Mouse (Mus musculus) limb, embryonic 12.5 days (tissue): ENCODE data around the gene Grn. TPM values are rescaled to one million over a fixed set of nuclear protein-coding genes. Genes with fewer than 3 reads are reported as not detected.

Source experiments
- ATAC-seq: fragments of 200-750 bp; cut with Nextera tagmentation; 2 replicates; pipeline ENCODE4 v1.8.0; 2017; ENCODE audit warnings: low read depth, moderate TSS enrichment; ENCODE audit not compliant: insufficient number of reproducible peaks, insufficient read depth, low FRiP score, low TSS enrichment
- H3K27ac ChIP-seq: fragments of 300-500 bp; sonication (generic); 2 replicates; pipeline ENCODE4 v1.5.1; 2016; ENCODE audit warnings: mild to moderate bottlenecking, moderate library complexity
- H3K27me3 ChIP-seq: fragments of 300-500 bp; sonication (generic); 2 replicates; pipeline ENCODE4 v1.6.1; 2016; ENCODE audit warnings: mild to moderate bottlenecking, moderate library complexity
- H3K36me3 ChIP-seq: fragments of 300-500 bp; sonication (generic); 2 replicates; pipeline ENCODE4 v1.6.1; 2016; ENCODE audit warnings: mild to moderate bottlenecking, moderate library complexity
- H3K4me1 ChIP-seq: fragments of 300-500 bp; sonication (generic); replicated peaks from 2 replicates; pipeline ENCODE4 v1.6.1; 2016
- H3K4me2 ChIP-seq: fragments of 300-500 bp; sonication (generic); 2 replicates; pipeline ENCODE4 v1.6.1; 2016; ENCODE audit warnings: mild to moderate bottlenecking, moderate library complexity
- H3K4me3 ChIP-seq: fragments of 300-500 bp; sonication (generic); replicated peaks from 2 replicates; pipeline ENCODE4 v1.5.1; 2016; ENCODE audit warnings: mild to moderate bottlenecking
- H3K9ac ChIP-seq: fragments of 300-500 bp; sonication (generic); replicated peaks from 2 replicates; pipeline ENCODE4 v1.6.1; 2016; ENCODE audit warnings: mild to moderate bottlenecking, moderate library complexity
- H3K9me3 ChIP-seq: fragments of 300-500 bp; sonication (generic); 2 replicates; pipeline ENCODE4 v1.6.1; 2016; ENCODE audit warnings: mild to moderate bottlenecking, moderate library complexity
- WGBS: fragments of 180-500 bp; shearing (Covaris S2); methylation state at CpG from one replicate; pipeline ENCODE4 v1.1.7; 2016; 5-methylcytosine and 5-hydroxymethylcytosine counted together
- polyA plus RNA-seq: library from polyadenylated mRNA; unstranded; fragments of >200 nt; fragmentation: Nextera tagmentation; extraction: Ambion mirVana; gene quantifications from 2 replicates; pipeline ENCODE4 v1.2.1, GENCODE M21; 2016

Gene Grn
- polyA plus RNA-seq, 1 experiment from 2014 or later = 101 TPM

DNA sequence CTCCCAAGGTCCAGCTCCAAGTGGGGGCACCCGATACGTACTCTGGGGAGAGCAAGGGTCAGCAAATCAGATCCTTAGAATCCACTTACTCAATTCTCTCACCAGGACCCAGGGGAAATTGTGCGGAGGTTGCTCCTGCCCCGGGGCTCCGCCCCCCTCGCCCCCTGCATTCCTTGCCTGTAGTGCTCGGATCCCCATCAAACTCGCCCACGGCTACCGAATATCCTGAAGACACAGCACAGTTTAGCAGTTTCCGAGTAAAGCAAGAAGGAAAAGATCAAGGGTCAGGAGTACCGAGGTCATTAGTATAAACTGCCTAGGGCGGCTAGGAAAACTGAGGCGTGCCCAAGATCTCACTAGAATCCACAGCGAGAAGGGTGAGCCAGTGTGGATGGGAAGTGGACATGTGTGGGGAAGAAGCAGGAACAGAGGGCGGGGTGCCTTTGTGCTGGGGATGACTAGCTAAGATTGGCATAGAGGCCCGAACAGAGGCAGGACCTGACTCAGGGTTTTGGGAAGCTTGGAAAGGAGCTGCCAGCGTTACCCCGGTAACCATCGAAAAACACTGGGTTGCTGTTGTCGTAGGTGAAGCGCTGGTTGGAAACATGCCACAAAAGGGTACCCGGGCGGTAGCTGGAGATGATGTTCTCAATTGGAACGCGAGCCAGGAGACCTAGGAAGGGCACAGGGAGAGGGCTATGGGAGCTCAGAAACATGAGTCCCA, 35.8 kb downstream of the Grn start:
- ATAC-seq = no peak
- Histone ChIP-seq H3K36me3 (no peaks in the 10 kb centered on the region), H3K27ac (no peak overlapping the region), H3K4me2 (peak overlapping the region; percentile 28), H3K4me1 (peaks cover 22% of the 10 kb centered on the region), H3K27me3 (peaks cover 34% of the 10 kb centered on the region), H3K4me3 (no peak overlapping the region), H3K9ac (peak overlapping the region; percentile 24), H3K9me3 (no peaks in the 10 kb centered on the region)
- WGBS = 12% methylated on average over 26 of the region's 26 CpGs

DNA sequence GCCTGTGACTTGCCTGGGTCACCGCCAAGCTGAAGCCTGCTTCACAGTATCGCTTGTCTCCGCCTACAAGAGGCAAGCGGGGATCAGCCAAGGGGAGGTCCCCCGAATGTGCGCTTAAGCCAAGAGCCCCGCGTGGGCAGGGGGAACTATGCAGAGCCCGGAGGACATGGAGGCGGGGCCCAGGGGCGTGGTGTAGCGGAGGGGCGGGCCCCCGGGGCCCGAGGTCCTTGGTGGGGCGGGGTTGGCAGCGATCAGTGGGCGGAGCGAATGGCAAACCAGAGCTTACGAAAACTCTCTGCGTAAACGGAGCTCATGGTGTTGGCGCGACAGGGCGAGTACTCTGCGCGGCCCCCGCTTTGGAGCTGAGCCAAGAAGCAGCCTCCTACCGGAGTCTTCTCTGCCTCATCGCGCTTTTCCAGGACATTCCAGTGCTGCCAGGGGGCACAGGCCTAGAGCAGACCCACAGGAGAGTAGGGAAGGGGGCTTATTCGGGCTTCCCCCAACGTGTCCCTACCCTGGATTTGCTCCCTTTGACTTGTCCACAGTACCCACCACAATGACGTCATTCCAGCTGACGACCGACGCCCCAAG, 37.0 kb downstream of the Grn start:
- Histone ChIP-seq H3K27ac (peak overlapping the region; percentile 32; the same call in 1 of the 2 replicates), H3K9ac (peak overlapping the region; percentile 52), H3K9me3 (no peaks in the 10 kb centered on the region), H3K36me3 (no peaks in the 10 kb centered on the region), H3K4me3 (peak overlapping the region; percentile 45), H3K27me3 (peaks cover 30% of the 10 kb centered on the region), H3K4me1 (peaks cover 22% of the 10 kb centered on the region), H3K4me2 (peak overlapping the region; percentile 84)
- ATAC-seq = peak; percentile 89
- WGBS = under 1% methylated on average over 37 of the region's 37 CpGs

DNA sequence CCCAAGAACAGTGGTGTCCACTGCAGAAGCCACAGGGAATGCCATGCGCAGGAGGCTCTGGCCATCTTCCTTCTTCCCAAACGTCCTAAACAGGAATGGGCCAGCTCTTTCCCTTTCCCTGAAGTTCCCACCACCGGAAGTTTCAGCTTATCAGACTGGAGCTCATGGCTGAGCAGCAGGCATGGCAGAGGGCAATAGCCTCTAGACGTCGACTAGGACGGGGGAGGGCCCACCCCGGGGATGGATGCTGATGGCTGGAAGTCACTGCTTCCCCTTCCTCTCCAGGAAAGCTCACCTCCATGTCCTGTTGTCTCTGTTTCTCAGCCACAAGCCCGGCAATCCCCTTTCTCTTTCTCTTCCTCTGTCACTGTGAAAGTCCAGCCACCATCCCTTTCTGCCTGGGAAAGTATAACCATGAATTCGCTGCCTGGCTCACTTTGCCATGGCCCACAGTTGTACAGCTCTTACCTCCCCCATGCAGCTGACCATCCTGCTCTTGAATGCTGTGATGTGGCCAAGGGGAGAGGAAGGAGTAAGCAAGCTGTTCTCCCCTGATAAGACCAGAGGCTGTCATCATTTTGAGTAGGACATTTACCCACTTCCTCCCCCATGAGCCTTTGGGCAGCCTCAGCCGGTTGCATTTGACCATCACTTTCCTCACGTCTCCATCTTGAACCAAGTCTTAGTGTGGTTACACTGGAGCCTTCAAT, 39.7 kb downstream of the Grn start, which contains the start of gene Itga2b:
Gene Itga2b, minus strand, starts transcription at position 475 of the 710 bp plus-strand sequence.
- Histone ChIP-seq H3K27ac (no peak within 1 kb of the TSS), H3K36me3 (peaks cover 7% of the 10 kb centered on the region), H3K9ac (no peak within 1 kb of the TSS), H3K4me3 (no peak within 1 kb of the TSS), H3K4me2 (no peak within 1 kb of the TSS), H3K27me3 (peaks cover 22% of the 10 kb centered on the region), H3K9me3 (no peaks in the 10 kb centered on the region), H3K4me1 (peaks cover 22% of the 10 kb centered on the region)
- ATAC-seq = no peak
- WGBS = 66% methylated on average over 11 of the region's 11 CpGs

DNA sequence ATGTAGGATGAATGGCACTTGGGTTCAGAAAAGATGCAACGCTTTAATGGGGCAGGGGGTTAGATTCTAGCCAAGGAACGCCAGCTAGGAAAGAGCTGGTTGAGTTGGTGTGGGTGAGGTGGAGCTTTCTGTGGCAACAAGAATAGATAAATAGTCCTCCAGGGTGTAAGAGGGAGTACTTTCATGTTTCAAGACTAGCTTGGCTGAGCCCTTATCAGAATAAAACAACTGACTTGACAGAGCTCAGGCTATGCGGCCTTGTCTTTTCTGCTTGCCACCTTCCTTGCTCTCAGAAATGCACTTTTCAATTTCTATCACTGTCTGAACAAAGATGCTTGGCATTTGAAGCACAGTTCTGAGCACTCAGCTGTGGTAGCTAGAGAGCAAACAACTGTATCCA, 44.9 kb downstream of the Grn start:
- H3K9ac ChIP-seq = no peak overlapping the region
- H3K36me3 ChIP-seq = peaks cover 48% of the 10 kb centered on the region
- no peak overlapping the region for H3K4me3 ChIP-seq
- no peak overlapping the region for H3K27ac ChIP-seq
- H3K9me3 ChIP-seq = no peaks in the 10 kb centered on the region
- no peaks in the 10 kb centered on the region for H3K27me3 ChIP-seq
- ATAC-seq = no peak
- no peak overlapping the region for H3K4me2 ChIP-seq
- H3K4me1 ChIP-seq = no peaks in the 10 kb centered on the region
- 98% methylated on average over 3 of the region's 3 CpGs for WGBS

DNA sequence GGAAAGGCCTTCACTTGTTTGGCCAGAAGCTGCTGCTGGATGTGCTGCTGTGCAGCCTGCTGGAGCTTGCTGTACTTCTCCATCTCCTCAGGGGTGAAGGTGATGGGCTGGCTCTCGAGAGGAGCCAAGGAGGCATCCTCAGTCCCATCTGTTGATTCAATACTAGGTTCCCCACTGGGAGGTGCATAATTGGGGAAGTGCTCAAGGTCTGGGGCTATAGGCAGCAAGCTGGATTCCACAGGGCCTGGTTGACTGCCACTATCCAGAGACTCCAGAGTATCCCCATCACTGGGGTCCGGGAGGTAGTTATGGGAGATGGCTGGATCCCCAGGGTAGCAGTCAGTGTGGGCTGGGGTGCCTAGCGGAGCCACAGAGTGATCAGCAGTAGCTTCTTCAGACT, 48.6 kb downstream of the Grn start:
- Histone ChIP-seq H3K27ac (no peak overlapping the region), H3K36me3 (peaks cover 82% of the 10 kb centered on the region), H3K27me3 (no peaks in the 10 kb centered on the region), H3K4me1 (no peaks in the 10 kb centered on the region), H3K4me2 (no peak overlapping the region), H3K9ac (no peak overlapping the region), H3K9me3 (no peaks in the 10 kb centered on the region), H3K4me3 (no peak overlapping the region)
- no peak for ATAC-seq
- 90% methylated on average over 3 of the region's 3 CpGs for WGBS

DNA sequence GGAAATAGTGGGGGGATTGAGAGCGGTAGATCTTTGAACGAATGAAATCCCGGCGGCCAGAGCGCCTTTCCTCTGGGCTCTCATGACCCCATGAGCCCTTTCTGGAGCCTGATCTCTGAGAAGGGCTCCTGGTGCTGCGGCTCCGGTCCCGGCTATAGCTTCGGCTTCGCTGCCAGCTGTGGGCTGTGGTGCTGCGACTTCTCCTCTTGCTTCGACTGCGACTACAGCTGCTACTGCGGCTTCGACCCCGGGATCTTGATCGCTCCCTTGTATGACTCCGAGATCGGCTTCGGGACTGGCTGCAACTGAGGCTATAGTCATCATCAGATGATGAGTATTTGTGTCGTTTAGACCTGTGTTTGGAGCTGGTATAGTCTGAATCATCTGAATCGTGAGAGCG, 49.5 kb downstream of the Grn start:
- WGBS = 95% methylated on average over 23 of the region's 23 CpGs
- Histone ChIP-seq H3K4me1 (no peaks in the 10 kb centered on the region), H3K27ac (no peak overlapping the region), H3K4me3 (no peak overlapping the region), H3K9ac (no peak overlapping the region), H3K36me3 (peaks cover 82% of the 10 kb centered on the region), H3K4me2 (no peak overlapping the region), H3K27me3 (no peaks in the 10 kb centered on the region), H3K9me3 (no peaks in the 10 kb centered on the region)
- no peak for ATAC-seq

DNA sequence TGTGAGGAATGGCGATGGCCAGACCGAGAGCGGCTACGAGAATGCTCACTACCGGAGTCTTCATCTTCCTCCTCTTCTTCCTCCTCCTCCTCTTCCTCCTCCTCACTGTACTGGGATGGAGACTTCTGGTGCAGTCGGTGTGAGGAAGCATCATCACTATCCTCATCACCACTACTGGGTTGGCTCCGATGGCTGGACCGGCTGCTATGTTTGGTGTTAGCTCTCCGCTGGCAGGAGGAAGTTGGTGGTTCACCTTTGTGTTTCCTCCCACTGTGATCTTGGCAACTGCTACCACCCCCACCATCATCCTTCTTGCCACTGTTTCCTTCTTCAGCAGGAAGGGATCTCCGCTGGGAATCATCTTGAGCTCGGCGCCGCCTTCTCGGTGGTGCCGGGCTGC, 50.0 kb downstream of the Grn start:
- H3K36me3 ChIP-seq = peaks cover 82% of the 10 kb centered on the region
- 95% methylated on average over 15 of the region's 15 CpGs for WGBS
- no peak for ATAC-seq
- no peak overlapping the region for H3K4me2 ChIP-seq
- no peaks in the 10 kb centered on the region for H3K27me3 ChIP-seq
- H3K9me3 ChIP-seq = no peaks in the 10 kb centered on the region
- no peaks in the 10 kb centered on the region for H3K4me1 ChIP-seq
- no peak overlapping the region for H3K4me3 ChIP-seq
- no peak overlapping the region for H3K9ac ChIP-seq
- H3K27ac ChIP-seq = no peak overlapping the region

DNA sequence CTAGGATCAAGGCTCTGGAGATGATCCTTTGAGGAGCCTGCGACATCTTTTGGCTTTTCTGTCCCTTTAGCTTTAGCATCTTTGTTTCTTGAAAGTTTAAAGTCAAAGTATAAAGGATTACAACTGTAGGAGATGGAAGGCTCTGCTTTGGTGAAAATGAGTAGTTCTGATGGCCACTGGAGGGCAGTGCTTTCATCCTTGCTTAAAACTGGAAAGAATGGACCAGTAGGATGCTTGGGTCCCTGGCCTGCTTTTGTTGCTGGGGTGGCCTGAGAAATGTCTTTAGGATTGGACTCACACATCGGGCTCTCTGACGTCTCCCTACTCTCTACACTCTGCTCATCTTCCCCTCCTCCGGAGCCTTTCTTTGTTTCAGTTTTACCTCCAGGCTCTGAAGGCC, 50.8 kb downstream of the Grn start:
- no peak for ATAC-seq
- 88% methylated on average over 4 of the region's 4 CpGs for WGBS
- no peak overlapping the region for H3K4me3 ChIP-seq
- no peak overlapping the region for H3K27ac ChIP-seq
- H3K27me3 ChIP-seq = no peaks in the 10 kb centered on the region
- H3K9me3 ChIP-seq = no peaks in the 10 kb centered on the region
- no peak overlapping the region for H3K4me2 ChIP-seq
- peaks cover 84% of the 10 kb centered on the region for H3K36me3 ChIP-seq
- H3K9ac ChIP-seq = no peak overlapping the region
- H3K4me1 ChIP-seq = no peaks in the 10 kb centered on the region

DNA sequence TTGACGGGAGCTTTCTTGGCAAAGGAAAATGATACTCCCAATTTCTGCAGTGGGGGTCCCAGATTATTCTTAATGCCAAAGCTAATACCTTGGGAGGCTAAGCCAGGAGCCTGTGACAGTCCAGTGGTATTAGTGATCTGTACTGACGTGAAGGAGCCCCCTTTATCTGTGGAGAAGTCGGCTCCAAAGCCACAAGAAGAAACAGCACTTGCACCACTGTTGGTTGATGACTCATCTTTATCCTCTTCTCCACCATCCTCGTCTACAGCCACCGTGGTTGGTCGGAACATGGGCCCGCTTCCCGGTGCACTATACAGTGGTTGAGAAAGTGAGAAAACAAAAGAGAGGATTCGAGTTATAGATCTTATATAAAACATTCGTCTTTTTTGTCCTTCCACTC, 51.7 kb downstream of the Grn start:
- Histone ChIP-seq H3K9ac (no peak overlapping the region), H3K4me1 (no peaks in the 10 kb centered on the region), H3K27ac (no peak overlapping the region), H3K9me3 (no peaks in the 10 kb centered on the region), H3K27me3 (no peaks in the 10 kb centered on the region), H3K4me3 (no peak overlapping the region), H3K36me3 (peaks cover 91% of the 10 kb centered on the region), H3K4me2 (no peak overlapping the region)
- no peak for ATAC-seq
- WGBS = 91% methylated on average over 10 of the region's 10 CpGs
